Mouse (Mus musculus): Measurements from ENCODE around the gene Tmem132e.

Tmem132e gene

GRCm38 (mm10) chr11:82388371-82389313 lies at the start of gene Tmem132e:
Tmem132e (plus strand) TSS chr11:82388900.
- in situ Hi-C loops (cut with MboI, MseI): no loop called here

GRCm38 (mm10) chr11:82339921-82340401 lies 48.7 kb upstream of the Tmem132e start:
- in situ Hi-C loops (cut with MboI, MseI): no loop called here

GRCm38 (mm10) chr11:82340416-82340815 lies 48.3 kb upstream of the Tmem132e start:
- in situ Hi-C loops (cut with MboI, MseI): no loop called here

- in situ Hi-C loops (cut with MboI, MseI): no loop called here
Observed at GRCm38 (mm10) chr11:82340900-82341299, 47.8 kb upstream of the Tmem132e start.

- in situ Hi-C loops (cut with MboI, MseI): no loop called here
Observed at GRCm38 (mm10) chr11:82351039-82351438, 37.7 kb upstream of the Tmem132e start.

- in situ Hi-C loops (cut with MboI, MseI): no loop called here
Observed at GRCm38 (mm10) chr11:82370151-82370550, 18.5 kb upstream of the Tmem132e start.

- in situ Hi-C loops (cut with MboI, MseI): no loop called here
Observed at GRCm38 (mm10) chr11:82371577-82371976, 17.1 kb upstream of the Tmem132e start.

GRCm38 (mm10) chr11:82380606-82381202 lies 8.0 kb upstream of the Tmem132e start:
- in situ Hi-C loops (cut with MboI, MseI): no loop called here

GRCm38 (mm10) chr11:82386970-82387540 lies 1.6 kb upstream of the Tmem132e start:
- in situ Hi-C loops (cut with MboI, MseI): no loop called here

GRCm38 (mm10) chr11:82387711-82388341 lies 874 bp upstream of the Tmem132e start:
- in situ Hi-C loops (cut with MboI, MseI): no loop called here

GRCm38 (mm10) chr11:82389396-82390291 lies 944 bp downstream of the Tmem132e start:
- in situ Hi-C loops (cut with MboI, MseI): no loop called here

GRCm38 (mm10) chr11:82392341-82392740 lies 3.6 kb downstream of the Tmem132e start:
- in situ Hi-C loops (cut with MboI, MseI): no loop called here

GRCm38 (mm10) chr11:82399621-82400020 lies 10.9 kb downstream of the Tmem132e start:
- in situ Hi-C loops (cut with MboI, MseI): loop anchor here in 1 of 2 experiments (5.0 kb wide), 1 partner anchor 167 kb away; no protein-coding TSS in a partner anchor

- in situ Hi-C loops (cut with MboI, MseI): no loop called here
Observed at GRCm38 (mm10) chr11:82405641-82406040, 16.9 kb downstream of the Tmem132e start.

- in situ Hi-C loops (cut with MboI, MseI): no loop called here
Observed at GRCm38 (mm10) chr11:82406358-82407221, 17.9 kb downstream of the Tmem132e start.

GRCm38 (mm10) chr11:82412496-82412895 lies 23.8 kb downstream of the Tmem132e start:
- in situ Hi-C loops (cut with MboI, MseI): no loop called here

GRCm38 (mm10) chr11:82418337-82419041 lies 29.8 kb downstream of the Tmem132e start:
- in situ Hi-C loops (cut with MboI, MseI): no loop called here

GRCm38 (mm10) chr11:82421909-82422308 lies 33.2 kb downstream of the Tmem132e start:
- in situ Hi-C loops (cut with MboI, MseI): no loop called here

GRCm38 (mm10) chr11:82423521-82423920 lies 34.8 kb downstream of the Tmem132e start:
- in situ Hi-C loops (cut with MboI, MseI): no loop called here

All from T-helper 17 cell (primary cell).